Mouse (Mus musculus) embryonic facial prominence, embryonic 15.5 days (tissue): ENCODE measurements around the gene Exosc2. TPM values are rescaled to one million over a fixed set of nuclear protein-coding genes. Genes with fewer than 3 reads are reported as not detected.
A peak's percentile ranks its signal among the peaks of the same experiment; 100 is the strongest.

Source experiments
- ATAC-seq: fragments of 200-750 bp; cut with Nextera tagmentation; 2 replicates; pipeline ENCODE4 v1.8.0; 2017; ENCODE audit warnings: low read depth, moderate TSS enrichment; ENCODE audit not compliant: insufficient number of reproducible peaks, low FRiP score, low TSS enrichment
- H3K27ac ChIP-seq: fragments of 300-500 bp; sonication (generic); replicated peaks from 2 replicates; pipeline ENCODE4 v1.5.1; 2015; ENCODE audit warnings: mild to moderate bottlenecking, inconsistent platforms
- H3K27me3 ChIP-seq: fragments of 300-500 bp; sonication (generic); 2 replicates; pipeline ENCODE4 v1.6.1; 2015; ENCODE audit warnings: inconsistent platforms
- H3K36me3 ChIP-seq: fragments of 300-500 bp; sonication (generic); 2 replicates; pipeline ENCODE4 v1.6.1; 2015; ENCODE audit warnings: mild to moderate bottlenecking, inconsistent platforms
- H3K4me1 ChIP-seq: fragments of 300-500 bp; sonication (generic); 2 replicates; pipeline ENCODE4 v1.6.1; 2015; ENCODE audit warnings: inconsistent platforms
- H3K4me2 ChIP-seq: fragments of 300-500 bp; sonication (generic); replicated peaks from 2 replicates; pipeline ENCODE4 v1.6.1; 2015; ENCODE audit warnings: mild to moderate bottlenecking, inconsistent platforms
- H3K4me3 ChIP-seq: fragments of 300-500 bp; sonication (generic); replicated peaks from 2 replicates; pipeline ENCODE4 v1.5.1; 2015; ENCODE audit warnings: mild to moderate bottlenecking, inconsistent platforms
- H3K9ac ChIP-seq: fragments of 300-500 bp; sonication (generic); 2 replicates; pipeline ENCODE4 v1.6.1; 2015; ENCODE audit warnings: inconsistent platforms
- H3K9me3 ChIP-seq: fragments of 300-500 bp; sonication (generic); replicated peaks from 2 replicates; pipeline ENCODE4 v1.6.1; 2016; ENCODE audit warnings: inconsistent platforms
- WGBS: fragments of 180-500 bp; shearing (Covaris S2); methylation state at CpG from one replicate; pipeline ENCODE4 v1.1.7; 2015; 5-methylcytosine and 5-hydroxymethylcytosine counted together
- polyA plus RNA-seq: library from polyadenylated mRNA; unstranded; fragments of >200 nt; fragmentation: Nextera tagmentation; extraction: Ambion mirVana; gene quantifications from 2 replicates; pipeline ENCODE4 v1.2.1, GENCODE M21; 2015

Gene Exosc2
- polyA plus RNA-seq = 61.8 and 64.0 TPM in 2 replicates

- Histone ChIP-seq H3K9ac (peak within 1 kb of the TSS; percentile 72), H3K36me3 (peaks cover 24% of the 10 kb centered on the region), H3K9me3 (no peaks in the 10 kb centered on the region), H3K4me2 (peak within 1 kb of the TSS; percentile 58), H3K4me3 (peak within 1 kb of the TSS; percentile 85), H3K27me3 (no peaks in the 10 kb centered on the region), H3K4me1 (peaks cover 11% of the 10 kb centered on the region), H3K27ac (peak within 1 kb of the TSS; percentile 87)
- WGBS = under 1% methylated on average over 27 of the region's 27 CpGs
- ATAC-seq = peak; percentile 96
These were observed at the start of gene Exosc2 for GRCm38 (mm10) chr2:31670551-31671035. Exosc2 (plus strand) TSS chr2:31670715.

- H3K9me3 ChIP-seq = no peaks in the 10 kb centered on the region
- WGBS = 59% methylated on average over 3 of the region's 3 CpGs
- H3K4me2 ChIP-seq = no peak overlapping the region
- H3K27me3 ChIP-seq = peaks cover 78% of the 10 kb centered on the region
- peaks cover 31% of the 10 kb centered on the region for H3K4me1 ChIP-seq
- no peak overlapping the region for H3K27ac ChIP-seq
- no peak for ATAC-seq
- H3K4me3 ChIP-seq = no peak overlapping the region
- no peak overlapping the region for H3K9ac ChIP-seq
- no peaks in the 10 kb centered on the region for H3K36me3 ChIP-seq
These were observed 37.0 kb upstream of the Exosc2 start for GRCm38 (mm10) chr2:31633531-31633930.

DNA sequence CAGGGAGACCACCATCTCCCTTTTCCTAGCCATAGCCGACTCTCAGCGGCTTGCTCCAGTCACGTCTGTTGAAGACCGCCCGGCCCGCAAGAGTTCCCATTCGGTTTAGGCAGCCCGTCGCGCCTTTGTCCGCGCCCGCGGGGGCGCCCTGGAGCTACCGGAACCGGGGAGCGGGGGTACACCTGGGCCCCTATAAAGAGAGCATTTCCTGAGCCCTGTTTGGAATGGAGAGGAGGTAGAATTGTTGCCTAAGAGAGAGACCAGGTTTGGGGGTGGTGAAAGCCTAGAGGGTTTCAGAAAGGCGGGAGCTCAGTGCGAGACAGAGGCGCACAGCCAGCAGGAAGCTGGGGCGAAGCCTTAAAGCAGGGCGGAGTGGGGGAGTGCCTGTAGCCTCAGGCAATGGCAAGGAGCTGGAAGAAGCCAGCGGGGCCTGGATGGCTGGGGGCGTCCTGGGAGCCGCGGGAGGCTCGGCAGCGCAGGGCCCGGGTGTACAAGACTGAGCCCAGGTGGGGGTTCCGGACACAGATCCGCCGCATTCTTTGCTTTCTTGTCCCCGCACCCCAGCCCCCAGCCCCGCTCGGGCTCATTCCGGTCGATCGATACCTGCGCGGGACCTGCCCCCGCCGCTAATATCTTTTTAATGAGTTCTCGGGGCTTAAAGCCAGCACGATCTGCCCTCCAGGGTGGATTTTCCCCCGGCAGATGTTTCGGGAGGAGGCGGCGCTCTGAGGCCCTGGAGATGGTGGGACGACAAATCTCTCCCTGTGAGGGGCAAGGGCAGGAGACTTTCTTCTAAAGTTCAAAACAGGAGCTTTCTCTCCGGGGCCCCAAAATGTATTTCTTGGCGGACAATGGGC, 35.0 kb upstream of the Exosc2 start:
- Histone ChIP-seq H3K4me1 (peaks cover 49% of the 10 kb centered on the region), H3K4me2 (peak overlapping the region; percentile 42), H3K36me3 (no peaks in the 10 kb centered on the region), H3K9me3 (no peaks in the 10 kb centered on the region), H3K4me3 (peak overlapping the region; percentile 26), H3K27me3 (peaks cover 97% of the 10 kb centered on the region), H3K27ac (no peak overlapping the region), H3K9ac (no peak overlapping the region)
- 2% methylated on average over 52 of the region's 52 CpGs for WGBS
- ATAC-seq = no peak

DNA sequence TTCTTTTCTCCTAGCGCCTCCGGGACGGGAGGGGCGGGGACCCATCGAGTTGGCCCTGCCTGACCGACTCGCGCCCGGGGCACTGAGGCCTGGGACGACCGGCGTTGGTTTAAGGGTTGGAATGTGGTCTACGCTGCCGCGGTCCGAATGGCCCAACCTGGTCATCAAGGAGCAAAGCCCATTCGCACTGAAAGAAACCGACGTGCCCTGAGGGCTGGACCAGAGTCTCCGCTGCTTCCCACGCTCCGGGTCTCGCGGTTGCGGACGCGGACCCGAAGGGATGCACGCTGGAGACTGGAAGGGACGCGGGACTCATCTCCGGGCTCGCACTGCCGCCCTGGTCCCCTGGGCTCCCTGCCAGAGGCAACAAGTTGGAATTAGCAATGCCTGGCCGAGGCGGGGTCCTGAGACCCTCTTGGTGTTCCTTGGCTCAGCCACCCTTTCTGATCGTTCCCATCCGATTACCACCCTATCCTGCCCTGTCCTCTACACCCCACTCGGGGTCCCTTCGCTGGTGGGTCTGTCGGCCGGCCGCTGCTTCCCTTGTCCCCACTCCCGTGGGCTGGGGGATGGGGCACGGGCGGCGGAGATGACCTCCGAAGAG, 34.3 kb upstream of the Exosc2 start:
- peak overlapping the region; percentile 26 for H3K4me3 ChIP-seq
- no peaks in the 10 kb centered on the region for H3K9me3 ChIP-seq
- H3K9ac ChIP-seq = no peak overlapping the region
- peak overlapping the region; percentile 42 for H3K4me2 ChIP-seq
- H3K36me3 ChIP-seq = no peaks in the 10 kb centered on the region
- H3K4me1 ChIP-seq = peaks cover 56% of the 10 kb centered on the region
- under 1% methylated on average over 47 of the region's 48 CpGs for WGBS
- ATAC-seq = no peak
- peaks cover 98% of the 10 kb centered on the region for H3K27me3 ChIP-seq
- no peak overlapping the region for H3K27ac ChIP-seq

DNA sequence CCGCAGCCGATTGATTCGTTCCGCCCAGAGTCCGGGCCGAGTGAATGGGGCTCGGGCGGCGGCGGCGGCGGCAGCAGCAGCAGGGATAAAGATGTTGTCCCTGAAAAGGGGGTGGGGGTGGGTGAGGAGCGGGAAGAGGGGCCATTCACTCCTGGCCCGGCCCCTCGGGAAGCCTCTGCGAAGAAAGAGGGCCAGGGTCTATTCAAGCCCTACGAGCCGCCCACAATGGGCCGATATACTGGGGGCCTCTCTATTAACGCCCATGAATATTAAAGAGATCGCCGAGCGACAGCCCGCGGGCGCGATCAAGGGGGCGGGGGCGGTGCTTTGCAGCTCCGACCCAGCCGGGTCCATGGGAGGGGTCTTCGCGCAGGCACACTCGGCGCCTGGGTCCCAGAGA, 33.8 kb upstream of the Exosc2 start:
- Histone ChIP-seq H3K9me3 (no peaks in the 10 kb centered on the region), H3K4me3 (peak overlapping the region; percentile 26), H3K27ac (no peak overlapping the region), H3K9ac (no peak overlapping the region), H3K4me1 (peaks cover 57% of the 10 kb centered on the region), H3K4me2 (peak overlapping the region; percentile 42), H3K36me3 (no peaks in the 10 kb centered on the region), H3K27me3 (peaks cover 100% of the 10 kb centered on the region)
- WGBS = under 1% methylated on average over 35 of the region's 35 CpGs
- ATAC-seq = no peak

DNA sequence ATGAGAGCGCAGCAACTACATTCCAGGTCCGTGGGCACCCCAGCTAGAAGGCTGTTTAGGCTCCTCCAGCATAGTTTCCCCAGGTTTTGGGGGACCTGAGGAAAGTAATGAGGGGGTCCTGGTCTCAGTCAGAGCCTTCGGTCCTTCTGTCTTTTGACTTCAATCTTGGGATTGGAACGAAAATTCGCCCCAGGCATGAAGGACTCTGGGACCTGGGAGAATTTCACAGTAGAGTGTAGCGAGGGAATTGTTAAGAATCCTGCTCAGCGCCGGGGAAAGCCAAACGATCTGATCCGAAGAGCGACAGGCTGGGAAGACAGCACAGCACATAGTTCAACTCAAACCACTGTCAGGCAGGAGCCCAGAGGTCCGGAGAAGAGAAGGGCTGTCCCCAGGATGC, 33.2 kb upstream of the Exosc2 start:
- H3K27ac ChIP-seq = no peak overlapping the region
- H3K4me2 ChIP-seq = peak overlapping the region; percentile 17; the same call in 1 of the 2 replicates
- peaks cover 100% of the 10 kb centered on the region for H3K27me3 ChIP-seq
- H3K4me1 ChIP-seq = peaks cover 60% of the 10 kb centered on the region
- no peak overlapping the region for H3K9ac ChIP-seq
- ATAC-seq = no peak
- H3K36me3 ChIP-seq = no peaks in the 10 kb centered on the region
- H3K4me3 ChIP-seq = peak overlapping the region; percentile 26; the same call in 1 of the 2 replicates
- WGBS = 3% methylated on average over 12 of the region's 12 CpGs
- H3K9me3 ChIP-seq = no peaks in the 10 kb centered on the region

GRCm38 (mm10) chr2:31637807-31638206, 32.7 kb upstream of the Exosc2 start:
- under 1% methylated on average over 22 of the region's 22 CpGs for WGBS
- Histone ChIP-seq H3K9ac (no peak overlapping the region), H3K9me3 (no peaks in the 10 kb centered on the region), H3K36me3 (no peaks in the 10 kb centered on the region), H3K27me3 (peaks cover 100% of the 10 kb centered on the region), H3K4me2 (peak overlapping the region; percentile 17; the same call in 1 of the 2 replicates), H3K4me3 (peak overlapping the region; percentile 2; the same call in 1 of the 2 replicates), H3K4me1 (peaks cover 60% of the 10 kb centered on the region), H3K27ac (no peak overlapping the region)
- no peak for ATAC-seq

- peaks cover 60% of the 10 kb centered on the region for H3K4me1 ChIP-seq
These were observed 31.7 kb upstream of the Exosc2 start for GRCm38 (mm10) chr2:31638581-31639465.

DNA sequence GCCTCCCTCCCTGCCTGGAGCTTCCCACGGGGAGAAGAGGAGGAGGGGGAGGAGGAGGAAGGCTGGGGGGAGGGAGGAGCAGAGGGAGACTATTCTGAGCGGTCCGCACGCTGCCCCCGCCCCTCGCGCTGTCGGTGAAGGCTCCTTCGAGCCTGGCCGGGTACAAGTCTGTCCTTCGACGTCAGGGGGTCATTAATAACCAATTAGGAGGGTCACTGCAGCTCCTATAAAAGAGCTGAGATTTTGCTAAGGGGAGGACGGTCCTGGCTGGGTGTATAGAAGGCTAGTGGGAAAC, 31.1 kb upstream of the Exosc2 start:
- Histone ChIP-seq H3K9me3 (no peaks in the 10 kb centered on the region), H3K4me1 (peaks cover 60% of the 10 kb centered on the region), H3K4me3 (no peak overlapping the region), H3K9ac (no peak overlapping the region), H3K27me3 (peaks cover 100% of the 10 kb centered on the region), H3K27ac (no peak overlapping the region), H3K4me2 (no peak overlapping the region), H3K36me3 (no peaks in the 10 kb centered on the region)
- WGBS = 0% methylated on average over 12 of the region's 13 CpGs
- ATAC-seq = no peak

More at GRCm38 (mm10) chr2:31638581-31639465, 31.7 kb upstream of the Exosc2 start:
- H3K36me3 ChIP-seq = no peaks in the 10 kb centered on the region
- H3K9ac ChIP-seq = no peak overlapping the region
- no peaks in the 10 kb centered on the region for H3K9me3 ChIP-seq
- H3K4me3 ChIP-seq = no peak overlapping the region
- H3K27me3 ChIP-seq = peaks cover 100% of the 10 kb centered on the region
- 2% methylated on average over 33 of the region's 34 CpGs for whole genome bisulfite sequencing
- ATAC-seq = no peak
- H3K4me2 ChIP-seq = no peak overlapping the region
- no peak overlapping the region for H3K27ac ChIP-seq

DNA sequence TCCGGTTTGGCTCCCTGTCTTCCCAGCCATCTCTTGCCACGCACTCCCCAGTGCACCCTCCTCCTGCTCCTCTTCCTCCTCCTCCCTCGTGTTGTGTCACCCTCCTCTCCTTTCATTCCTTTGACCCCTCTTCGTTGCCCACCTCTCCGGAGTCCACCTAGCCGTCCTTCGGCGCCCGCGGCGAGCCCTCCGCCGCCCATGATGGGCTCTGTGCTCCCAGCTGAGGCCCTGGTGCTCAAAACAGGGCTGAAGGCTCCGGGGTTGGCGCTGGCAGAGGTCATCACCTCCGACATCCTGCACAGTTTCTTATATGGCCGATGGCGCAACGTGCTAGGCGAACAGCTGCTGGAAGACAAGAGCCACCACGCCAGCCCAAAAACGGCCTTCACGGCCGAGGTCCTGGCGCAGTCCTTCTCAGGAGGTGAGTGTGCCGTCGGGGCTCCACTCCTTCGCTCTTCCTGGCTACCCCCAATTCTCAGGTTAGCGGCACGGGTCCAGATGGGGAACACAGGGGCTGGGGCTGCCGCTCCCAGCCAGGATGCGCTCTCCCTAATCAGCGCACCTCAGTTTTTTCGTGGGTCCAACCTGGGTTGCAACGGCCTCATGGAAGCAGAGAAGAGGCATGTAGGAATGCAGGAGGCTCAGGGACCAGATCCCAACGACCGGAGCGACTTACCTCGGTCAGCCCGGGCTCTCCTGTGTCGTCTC, 30.5 kb upstream of the Exosc2 start, which contains the start of gene Prdm12:
Gene Prdm12, plus strand, starts transcription at position 137 of the 708 bp plus-strand sequence.
- ATAC-seq = no peak
- Histone ChIP-seq H3K9ac (no peak within 1 kb of the TSS), H3K36me3 (no peaks in the 10 kb centered on the region), H3K27ac (no peak within 1 kb of the TSS), H3K27me3 (peaks cover 100% of the 10 kb centered on the region), H3K4me3 (peak within 1 kb of the TSS; percentile 26), H3K4me2 (peak within 1 kb of the TSS; percentile 34), H3K4me1 (peaks cover 60% of the 10 kb centered on the region), H3K9me3 (no peaks in the 10 kb centered on the region)
- WGBS = 2% methylated on average over 41 of the region's 41 CpGs
